Mouse (Mus musculus) inflammation-experienced regulatory T-cells, adult 16 weeks (primary cell): ENCODE data around the gene Brs3. TPM values are rescaled to one million over a fixed set of nuclear protein-coding genes. Genes with fewer than 3 reads are reported as not detected.

ENCODE experiments used
- polyA plus RNA-seq: library from polyadenylated mRNA; unstranded; fragments of 100-300 nt; shearing (Covaris generic); gene quantifications from one replicate; pipeline ENCODE4 v1.2.1, GENCODE M21; 2017

Gene Brs3
- polyA plus RNA-seq = not detected

GRCm38 (mm10) chrX:57042774-57043173 is at the start of gene Brs3:
Brs3 (plus strand) TSS chrX:57043074.

GRCm38 (mm10) chrX:57053174-57053992 is 10.5 kb downstream of the Brs3 start, which contains the start of gene Htatsf1:
Htatsf1 (plus strand) TSS chrX:57053583.

GRCm38 (mm10) chrX:57087806-57088205 is 44.9 kb downstream of the Brs3 start, which contains the start of gene Vgll1:
Vgll1 (plus strand) TSS chrX:57088106.

Other genes with a start within 250 kb of the Brs3 start
- 0.20 TPM for gene Map7d3, start 220.7 kb upstream of the Brs3 start, polyA plus RNA-seq
- gene Adgrg4, start 172.9 kb upstream of the Brs3 start, polyA plus RNA-seq = not detected
- 40.6 TPM for gene Htatsf1, start 10.5 kb downstream of the Brs3 start, polyA plus RNA-seq
- gene Vgll1, start 45.0 kb downstream of the Brs3 start, polyA plus RNA-seq = not detected
- 67.2 TPM for gene Cd40lg, start 169.1 kb downstream of the Brs3 start, polyA plus RNA-seq